Mouse (Mus musculus): ENCODE data around the gene Arl16.

The Arl16 gene

DNA sequence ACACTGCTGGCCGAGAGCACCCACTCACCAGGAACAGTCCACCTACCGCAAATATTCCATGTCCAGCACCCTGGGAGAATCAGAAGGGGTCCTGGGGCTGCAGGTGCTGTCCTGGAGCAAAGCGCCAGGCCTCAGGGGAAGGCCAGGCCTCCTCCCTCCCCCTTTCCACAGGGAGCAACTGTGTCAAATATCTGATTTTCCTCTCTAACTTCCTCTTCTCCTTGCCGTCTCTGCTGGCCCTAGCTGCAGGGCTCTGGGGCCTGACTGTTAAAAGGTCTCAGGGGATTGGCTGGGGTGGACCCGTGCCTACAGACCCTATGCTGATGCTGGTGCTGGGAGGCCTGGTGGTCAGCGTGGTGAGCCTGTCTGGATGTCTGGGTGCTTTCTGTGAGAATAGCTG lies 23.3 kb downstream of the Arl16 start:
- DNase-seq = no peak

DNA sequence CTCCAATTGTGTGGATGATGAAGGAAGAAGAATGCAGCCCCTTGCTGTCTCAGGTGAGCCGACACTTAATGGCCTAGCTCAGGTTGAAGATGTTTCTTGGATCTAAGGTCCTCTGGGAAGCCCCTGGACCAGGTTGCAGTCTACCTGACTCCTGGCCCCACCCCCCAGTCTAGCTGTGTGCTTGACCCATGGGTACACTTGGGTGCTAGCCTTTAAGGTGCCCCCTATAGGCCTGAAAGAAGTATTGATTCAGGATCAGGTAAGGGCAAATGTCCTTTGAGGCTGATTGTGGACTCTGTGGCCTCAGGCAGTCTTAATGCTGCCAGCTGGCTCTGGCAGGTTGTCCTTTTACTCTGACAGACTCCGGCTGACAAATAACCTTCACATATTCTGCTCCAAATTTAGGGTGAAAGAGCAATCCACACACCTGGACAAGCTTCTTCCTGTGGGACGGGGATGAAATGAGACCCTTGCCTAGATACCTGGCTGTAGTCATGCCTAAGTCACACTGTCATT lies 24.6 kb downstream of the Arl16 start:
- DNase-seq = no peak

DNA sequence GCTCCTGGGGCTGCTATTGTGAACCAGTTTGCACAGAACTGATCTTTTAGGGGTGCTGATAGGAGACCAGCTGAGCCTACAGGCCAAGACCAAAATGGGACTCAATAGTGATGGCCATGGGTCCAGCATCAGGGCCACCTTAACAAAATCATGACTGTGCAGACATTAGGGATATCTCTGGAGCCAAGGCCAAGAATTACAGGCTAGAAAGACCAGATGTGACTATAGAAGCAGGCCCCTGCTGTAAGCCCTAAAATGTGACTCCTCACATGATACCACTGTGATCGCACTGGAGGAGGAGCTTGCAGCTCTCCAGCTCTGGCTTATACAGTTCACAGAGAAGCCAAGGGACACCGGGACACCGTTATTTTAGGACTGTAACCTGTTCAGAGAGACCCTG lies 25.1 kb downstream of the Arl16 start, which contains the start of gene Tspan10:
TSS of gene Tspan10 (plus strand) at position 301 of the 400 bp plus-strand sequence.
- no peak for DNase-seq

DNA sequence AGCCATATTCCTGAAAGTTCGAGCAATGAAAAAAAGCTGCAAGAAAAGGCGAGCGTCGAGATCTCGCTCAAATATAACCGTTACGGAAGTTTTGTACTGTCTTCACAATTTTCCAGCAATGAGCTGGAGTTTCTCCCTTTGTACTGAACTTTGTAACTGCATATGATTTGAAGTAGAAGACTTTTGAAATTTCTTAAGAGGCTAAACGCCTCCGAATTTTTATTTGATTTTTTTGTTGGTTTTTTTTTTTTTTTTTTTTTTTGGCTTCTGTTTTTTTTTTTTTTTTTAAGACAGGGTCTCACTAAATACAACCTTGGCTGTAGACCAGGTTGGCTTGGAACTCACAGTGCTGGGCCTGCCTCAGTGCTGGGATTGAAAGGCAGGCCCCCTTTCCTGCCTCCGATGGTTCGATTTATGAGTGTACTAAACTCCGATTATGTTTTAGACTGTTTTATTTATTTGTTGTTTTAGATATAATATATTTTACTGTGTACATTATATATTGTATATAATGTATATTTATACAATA lies 29.5 kb downstream of the Arl16 start:
- DNase-seq = no peak

DNA sequence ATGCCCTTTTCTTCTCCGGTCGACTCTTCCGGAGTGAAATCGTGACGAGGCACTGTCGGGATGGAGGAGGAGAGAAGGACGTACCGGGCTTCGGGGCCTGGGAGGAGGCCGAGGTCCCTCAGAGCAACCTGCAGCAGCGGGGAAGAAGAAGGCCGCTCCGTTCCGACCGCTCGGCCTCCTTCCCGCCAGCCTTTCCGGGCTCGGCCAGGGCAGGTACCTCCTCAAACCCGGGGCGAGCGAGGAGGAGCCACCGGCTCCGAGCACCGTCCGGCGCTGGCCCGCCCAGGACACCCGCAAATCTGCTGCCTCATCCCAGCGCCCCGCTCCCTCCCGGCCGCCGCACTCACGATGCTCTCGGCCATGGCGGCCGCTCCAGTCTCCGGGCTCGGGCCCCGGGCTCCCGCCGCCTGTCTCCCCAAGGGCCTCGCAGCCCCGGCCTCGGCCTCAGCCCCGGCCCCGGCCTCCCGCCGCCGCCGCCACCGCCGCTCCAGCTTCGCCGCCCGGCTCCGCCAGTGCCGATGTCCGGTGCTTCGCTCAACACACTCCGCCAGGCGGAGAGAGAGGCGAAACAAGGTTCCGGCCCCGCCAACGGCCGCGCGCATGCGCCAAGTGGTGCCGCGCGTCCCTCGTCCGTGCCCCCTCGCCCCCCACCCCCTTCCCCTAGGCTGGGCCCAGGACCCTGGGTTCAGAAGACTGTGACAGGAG lies 30.1 kb downstream of the Arl16 start, which contains the start of gene Nploc4:
TSS of gene Nploc4 (minus strand) at position 557 of the 705 bp plus-strand sequence.
- peak; percentile 84 for DNase-seq

DNA sequence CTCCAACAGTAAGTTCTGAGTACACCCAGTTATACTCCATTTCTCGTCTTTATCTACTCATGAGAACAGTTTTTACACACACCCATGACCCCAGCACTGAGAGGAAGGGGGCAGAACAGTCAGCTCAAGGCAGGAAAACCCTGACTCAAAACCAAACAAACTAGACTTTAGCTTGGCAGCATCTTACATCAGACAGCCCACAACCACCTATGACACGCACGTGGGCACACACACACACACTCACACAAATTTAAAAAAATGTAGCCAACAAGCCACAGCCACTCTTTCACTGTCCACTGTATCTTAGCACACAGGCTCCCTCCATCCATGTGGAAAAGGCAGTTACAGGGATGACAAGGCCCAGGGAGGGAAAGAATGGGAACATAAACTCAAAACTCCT lies 40.7 kb downstream of the Arl16 start:
- DNase-seq = no peak

DNA sequence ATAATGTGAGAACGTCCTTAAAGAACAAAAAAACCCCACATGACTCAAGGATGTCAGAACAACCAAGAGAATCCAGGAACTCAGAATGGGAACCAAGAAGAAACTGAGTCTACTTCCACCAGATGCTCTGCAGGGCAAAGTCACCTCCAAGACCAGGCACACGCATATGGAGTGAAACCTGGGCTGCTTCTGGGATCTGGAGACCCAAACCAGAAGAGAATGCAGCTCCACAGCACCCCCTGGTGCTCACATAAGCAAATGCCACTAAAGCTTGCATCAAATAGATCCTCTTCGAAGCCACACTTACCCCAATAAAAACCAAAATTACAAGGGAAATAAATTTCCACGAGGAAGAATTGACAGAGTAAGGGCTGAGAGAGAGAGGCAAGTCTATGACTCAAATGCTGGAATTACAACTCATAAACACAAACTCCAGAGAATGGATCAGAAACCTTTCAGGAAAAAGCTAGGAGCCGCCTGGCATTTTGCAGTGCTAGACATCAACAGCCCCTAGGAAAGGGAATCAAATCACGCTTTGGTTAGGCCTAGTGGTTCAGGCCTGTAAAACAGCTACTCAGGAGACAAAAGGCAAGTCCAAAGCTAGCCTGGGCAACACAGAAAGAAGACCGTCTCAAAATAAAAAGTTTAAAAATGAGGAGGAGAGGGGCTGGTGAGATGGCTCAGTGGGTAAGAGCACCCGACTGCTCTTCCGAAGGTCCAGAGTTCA lies 43.7 kb downstream of the Arl16 start:
- peak; percentile 65 for DNase-seq

DNA sequence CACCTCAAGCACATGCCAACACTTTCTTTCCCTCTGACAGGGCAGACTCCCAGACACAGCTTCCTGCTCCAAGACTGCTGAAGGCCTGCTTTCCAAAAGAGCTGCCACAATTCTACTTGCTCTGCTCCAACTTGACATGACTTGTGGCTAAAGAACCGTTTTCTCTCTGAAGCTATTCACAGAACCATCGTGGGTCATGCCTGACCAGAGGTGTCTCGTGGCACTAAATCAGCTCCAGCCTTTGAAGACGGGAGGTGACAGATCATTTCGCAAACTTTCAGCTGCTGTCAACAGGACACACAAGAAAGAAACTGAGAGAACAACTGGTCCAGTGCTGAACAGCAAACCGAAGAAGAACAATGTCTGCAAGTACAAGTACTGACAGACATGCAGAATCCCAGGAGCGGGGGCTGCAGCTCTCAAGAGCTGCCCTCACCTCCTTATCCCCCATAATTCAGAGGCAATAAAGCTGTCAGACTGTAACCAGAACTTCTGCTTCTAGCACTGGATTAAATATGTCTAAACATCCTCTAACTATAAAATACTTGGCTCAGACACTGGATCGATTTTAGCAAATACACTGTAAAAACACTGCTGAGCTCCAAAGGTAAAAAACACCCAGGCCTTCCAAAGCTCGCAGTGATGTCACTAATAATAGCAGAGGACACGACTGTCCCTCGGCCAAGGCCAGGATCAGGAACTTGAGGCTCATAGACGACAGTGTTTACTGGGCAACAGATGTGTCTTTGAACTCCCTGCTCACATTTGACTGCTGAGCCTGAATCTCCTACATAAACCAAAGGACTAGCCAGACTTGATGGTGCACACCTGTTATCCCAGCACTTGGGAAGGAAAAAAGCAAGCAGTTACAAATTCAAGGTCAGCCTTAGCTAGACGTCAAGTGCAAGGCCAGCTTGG lies 44.5 kb downstream of the Arl16 start:
- peak; percentile 12 for DNase-seq

DNA sequence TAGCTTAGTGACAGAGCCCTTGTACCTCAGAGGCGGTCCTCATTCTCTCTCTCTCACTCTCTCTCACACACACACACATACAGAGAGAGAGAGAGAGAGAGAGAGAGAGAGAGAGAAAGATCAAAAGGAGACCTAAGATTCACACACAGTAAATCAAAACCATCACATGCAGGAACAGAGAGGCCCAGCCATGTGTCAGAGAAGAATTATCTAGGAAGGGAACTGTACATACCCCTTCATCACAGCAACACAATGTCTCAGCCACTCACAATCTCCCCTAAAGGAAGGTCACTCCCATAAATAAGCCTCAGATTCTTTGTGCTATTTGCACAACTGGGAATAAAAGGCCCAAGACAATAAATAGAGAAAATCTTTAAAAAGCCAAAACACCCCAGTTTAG lies 48.8 kb downstream of the Arl16 start:
- DNase-seq = no peak

DNA sequence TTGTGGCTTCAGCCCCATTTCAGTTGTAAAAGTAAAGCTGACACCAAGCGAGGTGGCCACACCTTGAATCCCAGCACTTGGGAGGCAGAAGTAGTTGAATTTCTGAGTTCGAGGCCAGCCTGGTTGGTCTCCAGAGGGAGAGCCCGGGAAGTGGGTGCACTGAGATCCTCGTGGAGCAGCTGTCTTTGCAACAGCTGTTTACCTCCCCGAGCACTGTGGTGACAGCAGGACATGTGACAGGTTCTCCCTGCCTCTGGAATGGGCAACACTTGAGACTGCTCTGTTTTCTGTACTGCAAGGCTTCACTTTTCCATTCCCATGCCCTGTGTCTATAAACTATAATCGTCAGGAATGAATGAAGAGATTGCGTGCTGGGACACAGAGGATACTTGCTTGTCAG lies 49.6 kb downstream of the Arl16 start:
- no peak for DNase-seq

Data from kidney, adult 9 months (tissue).